Mouse (Mus musculus) spleen, adult 2 months (tissue): ENCODE results near the gene Cd81.

Experiments
- CTCF ChIP-seq: fragments of 200-500 bp; IDR thresholded peaks from 2 replicates; pipeline ENCODE4 v1.5.1; 2011; ENCODE audit warnings: mild to moderate bottlenecking, inconsistent platforms; ENCODE audit not compliant: insufficient read depth, insufficient read length, insufficient replicate concordance; ENCODE audit errors: extremely low read depth
- POLR2A ChIP-seq: fragments of 200-500 bp; IDR thresholded peaks from 2 replicates; pipeline ENCODE4 v1.6.1; 2011; ENCODE audit warnings: low read depth, low read length, inconsistent platforms

DNA sequence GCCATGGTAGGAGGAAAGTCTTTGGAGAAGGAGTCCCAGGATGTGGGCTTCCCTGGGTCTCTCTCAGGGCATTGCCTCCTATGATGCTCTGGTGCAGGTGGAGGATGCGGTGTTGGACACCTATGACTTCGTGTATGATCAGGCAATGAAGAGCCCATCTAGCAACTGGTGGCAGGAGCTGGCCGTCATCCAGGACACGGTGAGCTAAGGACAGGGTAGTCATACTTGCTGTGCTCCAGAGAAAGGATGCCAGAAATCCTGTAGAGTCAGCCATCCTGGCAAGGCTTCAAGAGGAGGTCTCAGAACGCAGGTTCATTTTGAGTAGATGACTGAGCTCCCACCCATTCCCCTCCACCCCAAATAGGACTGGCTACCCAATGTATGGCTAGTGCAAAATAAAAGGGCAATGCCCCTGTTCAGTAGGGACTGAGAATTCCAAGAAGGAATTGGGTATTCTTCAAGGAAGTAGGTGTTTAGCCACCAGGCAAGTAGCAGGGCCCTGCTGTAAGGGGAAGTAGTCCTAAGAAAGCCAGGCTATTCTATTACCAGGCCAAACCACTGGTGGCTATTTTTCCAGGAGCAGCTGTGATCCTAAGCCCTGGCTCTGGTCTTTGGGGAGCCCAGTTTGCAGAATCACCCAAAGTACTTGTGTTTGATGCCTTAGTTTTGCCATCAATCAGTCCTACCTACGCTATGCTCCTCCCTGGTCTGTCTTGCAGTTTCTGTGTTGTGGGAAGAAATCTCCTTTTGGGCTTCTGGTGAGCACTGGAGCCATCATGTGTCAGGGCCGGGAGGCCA, 37.5 kb upstream of the Cd81 start:
- TF ChIP-seq CTCF (no peak), POLR2A (no peak)
